Mouse (Mus musculus) neural tube, embryonic 15.5 days (tissue): ENCODE measurements around the gene Ppa2. TPM values are rescaled to one million over a fixed set of nuclear protein-coding genes. Genes with fewer than 3 reads are reported as not detected.

Experiments used
- ATAC-seq: fragments of 200-750 bp; cut with Nextera tagmentation; 2 replicates; pipeline ENCODE4 v1.8.0; 2017; ENCODE audit warnings: mild to moderate bottlenecking, moderate TSS enrichment, moderate library complexity; ENCODE audit not compliant: low FRiP score
- H3K27ac ChIP-seq: fragments of 300-500 bp; sonication (generic); replicated peaks from 2 replicates; pipeline ENCODE4 v1.5.1; 2015; ENCODE audit warnings: mild to moderate bottlenecking, inconsistent platforms
- H3K27me3 ChIP-seq: fragments of 300-500 bp; sonication (generic); replicated peaks from 2 replicates; pipeline ENCODE4 v1.6.1; 2015; ENCODE audit warnings: inconsistent platforms
- H3K36me3 ChIP-seq: fragments of 300-500 bp; sonication (generic); 2 replicates; pipeline ENCODE4 v1.6.1; 2015; ENCODE audit warnings: inconsistent platforms
- H3K4me1 ChIP-seq: fragments of 300-500 bp; sonication (generic); 2 replicates; pipeline ENCODE4 v1.6.1; 2015; ENCODE audit warnings: inconsistent platforms
- H3K4me2 ChIP-seq: fragments of 300-500 bp; sonication (generic); 2 replicates; pipeline ENCODE4 v1.6.1; 2015; ENCODE audit warnings: inconsistent platforms, mild to moderate bottlenecking, moderate library complexity
- H3K4me3 ChIP-seq: fragments of 300-500 bp; sonication (generic); replicated peaks from 2 replicates; pipeline ENCODE4 v1.5.1; 2015; ENCODE audit warnings: mild to moderate bottlenecking, inconsistent platforms
- H3K9ac ChIP-seq: fragments of 300-500 bp; sonication (generic); replicated peaks from 2 replicates; pipeline ENCODE4 v1.6.1; 2015; ENCODE audit warnings: mild to moderate bottlenecking, inconsistent platforms
- H3K9me3 ChIP-seq: fragments of 300-500 bp; sonication (generic); replicated peaks from 2 replicates; pipeline ENCODE4 v1.6.1; 2016; ENCODE audit warnings: inconsistent platforms
- WGBS: fragments of 180-500 bp; shearing (Covaris S2); methylation state at CpG from one replicate; pipeline ENCODE4 v1.1.7; 2015; ENCODE audit warnings: mixed read lengths; 5-methylcytosine and 5-hydroxymethylcytosine counted together
- polyA plus RNA-seq: library from polyadenylated mRNA; unstranded; fragments of >200 nt; fragmentation: Nextera tagmentation; extraction: Ambion mirVana; gene quantifications from 2 replicates; pipeline ENCODE4 v1.2.1, GENCODE M21; 2015

The Ppa2 gene
- polyA plus RNA-seq, 1 experiment from 2014 or later = 79.4 TPM

GRCm38 (mm10) chr3:133361406-133361805, 51.5 kb downstream of the Ppa2 start:
- no peaks in the 10 kb centered on the region for H3K27me3 ChIP-seq
- no peak overlapping the region for H3K27ac ChIP-seq
- no peaks in the 10 kb centered on the region for H3K4me1 ChIP-seq
- H3K9me3 ChIP-seq = no peaks in the 10 kb centered on the region
- ATAC-seq = no peak
- WGBS = 92% methylated on average over 1 of the region's 1 CpGs
- no peaks in the 10 kb centered on the region for H3K36me3 ChIP-seq
- no peak overlapping the region for H3K4me2 ChIP-seq
- H3K4me3 ChIP-seq = no peak overlapping the region
- no peak overlapping the region for H3K9ac ChIP-seq

GRCm38 (mm10) chr3:133364138-133364537, 54.2 kb downstream of the Ppa2 start:
- no peak overlapping the region for H3K27ac ChIP-seq
- no peaks in the 10 kb centered on the region for H3K36me3 ChIP-seq
- 84% methylated on average over 3 of the region's 3 CpGs for WGBS
- H3K9ac ChIP-seq = no peak overlapping the region
- no peaks in the 10 kb centered on the region for H3K4me1 ChIP-seq
- no peak for ATAC-seq
- no peaks in the 10 kb centered on the region for H3K9me3 ChIP-seq
- H3K27me3 ChIP-seq = no peaks in the 10 kb centered on the region
- H3K4me2 ChIP-seq = no peak overlapping the region
- no peak overlapping the region for H3K4me3 ChIP-seq

DNA sequence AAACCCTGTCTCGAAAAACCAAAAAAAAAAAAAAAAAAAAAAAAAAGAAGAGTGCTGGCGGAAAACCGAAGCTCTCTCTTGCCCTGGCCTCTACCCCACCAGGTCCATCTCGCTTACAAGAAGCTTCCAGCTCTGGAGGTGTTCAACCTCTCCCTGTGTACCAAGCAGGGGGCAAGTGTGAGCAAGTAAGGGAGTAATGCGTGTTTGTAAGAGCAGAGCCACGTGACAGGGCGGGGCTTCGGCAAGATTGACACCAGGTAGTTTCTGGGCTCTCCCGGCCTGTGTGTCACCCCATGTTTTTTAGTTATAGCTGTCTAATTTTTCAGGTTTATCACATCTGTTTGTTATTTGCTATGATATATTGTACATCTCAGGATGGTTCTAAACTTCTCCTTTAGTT, 56.2 kb downstream of the Ppa2 start:
- Histone ChIP-seq H3K4me2 (no peak overlapping the region), H3K27ac (no peak overlapping the region), H3K36me3 (no peaks in the 10 kb centered on the region), H3K27me3 (no peaks in the 10 kb centered on the region), H3K4me3 (no peak overlapping the region), H3K4me1 (no peaks in the 10 kb centered on the region), H3K9ac (no peak overlapping the region), H3K9me3 (no peaks in the 10 kb centered on the region)
- no peak for ATAC-seq
- 92% methylated on average over 9 of the region's 9 CpGs for WGBS

DNA sequence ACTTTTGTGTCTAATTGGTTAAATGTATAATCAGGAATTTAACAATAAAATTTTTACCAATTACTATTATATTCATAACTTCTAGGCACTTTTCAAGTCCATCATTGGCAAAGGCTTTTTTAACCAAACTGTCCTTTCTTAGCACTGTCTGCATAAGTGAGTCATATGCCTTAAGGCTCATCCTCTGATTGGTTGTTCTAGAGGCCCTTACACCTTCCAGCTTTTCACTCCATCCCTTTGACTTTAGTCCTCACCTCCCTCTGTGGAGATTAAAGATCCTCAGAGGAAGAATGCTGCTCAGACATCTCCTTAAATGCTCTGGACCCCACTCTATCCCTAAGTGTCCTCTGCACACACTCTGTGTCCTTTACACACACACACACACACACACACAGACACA, 68.3 kb downstream of the Ppa2 start:
- 0 out of 2 replicates have a peak, but pooled peaks cover 9% of the 10 kb centered on the region for H3K9me3 ChIP-seq
- ATAC-seq = no peak

GRCm38 (mm10) chr3:133379997-133380396, 70.1 kb downstream of the Ppa2 start:
- H3K9me3 ChIP-seq = 0 out of 2 replicates have a peak, but pooled peaks cover 9% of the 10 kb centered on the region
- H3K36me3 ChIP-seq = peaks cover 16% of the 10 kb centered on the region
- ATAC-seq = no peak
- H3K4me2 ChIP-seq = no peak overlapping the region
- no peak overlapping the region for H3K4me3 ChIP-seq
- no peaks in the 10 kb centered on the region for H3K27me3 ChIP-seq
- no peak overlapping the region for H3K27ac ChIP-seq
- no peaks in the 10 kb centered on the region for H3K4me1 ChIP-seq
- H3K9ac ChIP-seq = no peak overlapping the region
- WGBS = 97% methylated on average over 1 of the region's 1 CpGs

More for the DNA sequence above, 68.3 kb downstream of the Ppa2 start:
- Histone ChIP-seq H3K27me3 (no peaks in the 10 kb centered on the region), H3K9ac (no peak overlapping the region), H3K4me3 (no peak overlapping the region), H3K36me3 (peaks cover 16% of the 10 kb centered on the region), H3K4me1 (no peaks in the 10 kb centered on the region), H3K27ac (no peak overlapping the region), H3K4me2 (no peak overlapping the region)

DNA sequence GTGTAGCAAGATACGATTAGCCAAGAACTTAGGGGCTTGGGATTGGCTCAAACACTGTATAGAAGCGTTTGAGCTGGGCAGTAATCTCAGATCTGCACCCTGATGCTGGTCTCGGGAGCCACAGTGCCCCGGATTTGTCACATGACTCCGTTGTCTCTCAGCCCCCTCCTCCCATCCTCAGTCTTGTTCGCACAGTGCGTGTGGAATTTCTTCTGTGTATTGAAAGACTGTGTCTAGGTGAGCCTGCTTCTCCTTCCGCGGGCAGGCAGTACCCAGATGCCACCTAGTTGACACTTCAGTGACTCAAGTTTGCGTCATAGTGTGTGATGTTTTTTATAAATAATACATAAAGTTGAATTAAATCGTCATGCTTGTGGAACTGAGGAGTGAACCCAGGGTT, 71.6 kb downstream of the Ppa2 start:
- no peak overlapping the region for H3K9ac ChIP-seq
- 0 out of 2 replicates have a peak, but pooled peaks cover 9% of the 10 kb centered on the region for H3K9me3 ChIP-seq
- H3K4me1 ChIP-seq = no peaks in the 10 kb centered on the region
- H3K4me3 ChIP-seq = no peak overlapping the region
- WGBS = 85% methylated on average over 11 of the region's 11 CpGs
- no peak for ATAC-seq
- H3K4me2 ChIP-seq = no peak overlapping the region
- no peak overlapping the region for H3K27ac ChIP-seq
- peaks cover 12% of the 10 kb centered on the region for H3K36me3 ChIP-seq
- no peaks in the 10 kb centered on the region for H3K27me3 ChIP-seq

DNA sequence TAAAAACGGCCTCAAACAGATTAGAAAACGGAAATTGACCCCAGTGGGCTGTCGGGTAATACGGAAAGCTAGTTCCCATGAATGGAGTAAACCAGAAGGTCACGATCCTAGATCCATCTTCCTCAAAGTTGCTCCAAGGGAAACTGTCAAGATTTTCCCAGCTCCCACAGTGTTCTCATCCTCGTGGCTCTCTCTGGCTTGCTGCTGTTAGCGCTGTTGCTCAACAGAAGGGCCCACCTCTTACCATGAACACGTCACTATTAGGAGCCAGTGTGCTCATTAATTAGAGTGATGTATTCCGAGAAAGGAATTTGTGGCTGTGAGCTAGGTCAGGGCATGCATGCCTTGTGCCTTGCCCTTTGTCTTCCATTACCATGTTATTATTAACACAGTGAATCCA, 72.2 kb downstream of the Ppa2 start:
- Histone ChIP-seq H3K4me3 (no peak overlapping the region), H3K27ac (no peak overlapping the region), H3K27me3 (no peaks in the 10 kb centered on the region), H3K36me3 (peaks cover 10% of the 10 kb centered on the region), H3K4me2 (no peak overlapping the region), H3K9ac (no peak overlapping the region), H3K9me3 (0 out of 2 replicates have a peak, but pooled peaks cover 9% of the 10 kb centered on the region), H3K4me1 (no peaks in the 10 kb centered on the region)
- 55% methylated on average over 9 of the region's 9 CpGs for WGBS
- no peak for ATAC-seq

DNA sequence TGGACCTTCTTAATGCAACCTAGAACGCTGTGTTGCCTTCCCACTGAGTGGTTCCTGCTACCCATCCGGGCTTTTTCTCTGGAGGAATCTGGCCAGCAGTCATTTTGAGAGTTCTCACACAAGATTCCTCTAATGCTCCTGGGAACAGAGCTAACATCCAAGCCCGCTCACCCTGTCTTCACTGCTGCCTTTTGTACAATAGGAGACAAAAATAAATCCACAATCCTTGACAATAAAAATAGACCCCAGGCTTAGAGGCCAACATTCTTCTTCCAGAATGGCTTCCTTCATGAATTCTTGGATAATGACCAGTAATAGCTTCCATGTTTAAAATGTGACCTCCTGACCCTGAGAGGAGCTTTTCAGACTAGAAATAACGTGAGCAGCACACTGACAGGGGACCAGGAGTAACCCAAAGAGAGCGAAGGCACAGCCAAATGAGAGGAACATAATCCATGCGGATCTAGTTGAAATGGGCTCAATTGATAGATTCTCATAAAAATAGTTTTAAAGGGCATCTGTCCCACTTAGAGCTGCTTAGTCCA, 74.3 kb downstream of the Ppa2 start:
- 70% methylated on average over 6 of the region's 6 CpGs for WGBS
- no peak overlapping the region for H3K4me3 ChIP-seq
- no peak overlapping the region for H3K9ac ChIP-seq
- H3K36me3 ChIP-seq = no peaks in the 10 kb centered on the region
- H3K27ac ChIP-seq = no peak overlapping the region
- H3K4me1 ChIP-seq = no peaks in the 10 kb centered on the region
- no peaks in the 10 kb centered on the region for H3K9me3 ChIP-seq
- no peaks in the 10 kb centered on the region for H3K27me3 ChIP-seq
- H3K4me2 ChIP-seq = no peak overlapping the region
- no peak for ATAC-seq

DNA sequence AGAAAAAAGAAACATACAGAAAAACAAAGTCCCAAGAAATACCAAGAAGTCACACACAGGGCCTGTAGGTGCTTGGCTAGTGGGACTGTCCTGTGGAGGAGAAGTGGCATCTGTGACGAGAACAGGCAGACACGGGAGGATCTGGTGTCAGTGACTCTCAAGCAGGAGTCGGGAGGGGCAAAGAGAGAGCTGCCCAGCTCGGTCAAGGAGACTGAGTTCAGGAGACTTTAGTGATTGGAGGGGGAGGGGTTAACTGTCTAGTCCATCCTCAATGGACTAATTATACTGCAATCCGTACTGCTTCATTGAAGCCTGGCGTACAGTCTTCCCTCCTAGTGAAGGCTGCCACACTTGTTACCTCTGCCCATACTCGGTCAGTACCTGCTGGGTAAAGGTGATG, 77.4 kb downstream of the Ppa2 start:
- H3K27me3 ChIP-seq = no peaks in the 10 kb centered on the region
- WGBS = 65% methylated on average over 7 of the region's 7 CpGs
- H3K4me2 ChIP-seq = no peak overlapping the region
- H3K36me3 ChIP-seq = no peaks in the 10 kb centered on the region
- H3K9ac ChIP-seq = no peak overlapping the region
- no peaks in the 10 kb centered on the region for H3K4me1 ChIP-seq
- H3K27ac ChIP-seq = no peak overlapping the region
- ATAC-seq = no peak
- H3K9me3 ChIP-seq = no peaks in the 10 kb centered on the region
- H3K4me3 ChIP-seq = no peak overlapping the region

DNA sequence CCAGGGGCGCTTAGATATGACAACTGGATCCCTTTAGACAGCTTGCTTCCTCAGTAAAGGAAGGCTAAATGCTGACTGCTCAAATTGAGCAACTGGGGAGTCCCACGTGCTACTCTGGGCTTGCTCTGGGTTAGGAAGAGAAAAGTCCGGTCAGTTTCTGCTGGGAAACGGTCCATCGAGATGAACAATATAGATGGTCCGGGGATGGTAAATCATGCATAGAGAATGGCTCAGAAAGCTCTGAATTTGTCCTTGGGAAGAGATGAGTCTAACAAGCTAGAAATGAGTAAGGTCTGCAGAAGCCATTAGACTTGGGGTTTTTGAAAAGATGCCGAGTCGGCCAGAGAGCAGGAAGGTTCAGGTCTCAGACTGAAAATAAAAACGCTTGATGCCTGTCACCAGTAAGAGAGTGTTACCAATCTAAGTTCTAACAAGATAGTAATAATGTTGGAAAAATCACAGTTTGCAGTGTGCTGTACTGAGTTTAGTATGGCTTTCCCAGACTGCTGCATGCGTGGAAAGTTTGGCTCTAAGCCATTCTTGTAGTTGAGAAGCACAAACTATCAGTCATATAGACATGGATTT, 80.0 kb downstream of the Ppa2 start:
- no peaks in the 10 kb centered on the region for H3K4me1 ChIP-seq
- WGBS = 92% methylated on average over 10 of the region's 10 CpGs

DNA sequence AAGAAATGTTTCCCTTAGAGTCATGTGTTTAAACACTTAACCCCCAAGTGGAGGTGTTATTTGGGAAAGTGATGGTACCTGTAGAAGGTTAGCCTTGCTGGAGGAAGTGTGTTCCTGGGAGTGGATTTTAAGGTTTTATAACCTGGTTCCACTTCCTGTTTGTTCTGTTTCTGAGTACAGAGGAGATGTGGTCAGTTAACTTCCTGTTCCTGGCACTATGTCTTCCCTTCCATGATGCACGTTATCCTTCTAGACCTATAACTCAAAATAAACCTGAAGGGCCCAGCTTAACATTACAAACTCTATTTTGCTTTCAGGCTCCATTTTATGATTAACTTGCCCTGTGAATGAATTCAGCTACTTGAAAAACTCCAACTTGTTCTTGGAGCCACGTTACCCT, 84.6 kb downstream of the Ppa2 start:
- Histone ChIP-seq H3K27ac (no peak overlapping the region), H3K9ac (no peak overlapping the region), H3K9me3 (no peaks in the 10 kb centered on the region), H3K4me2 (no peak overlapping the region), H3K36me3 (no peaks in the 10 kb centered on the region), H3K27me3 (no peaks in the 10 kb centered on the region), H3K4me3 (no peak overlapping the region), H3K4me1 (no peaks in the 10 kb centered on the region)
- WGBS = 78% methylated on average over 2 of the region's 2 CpGs
- ATAC-seq = no peak

More for the DNA sequence above, 80.0 kb downstream of the Ppa2 start:
- no peak for ATAC-seq
- Histone ChIP-seq H3K4me2 (no peak overlapping the region), H3K36me3 (no peaks in the 10 kb centered on the region), H3K9me3 (no peaks in the 10 kb centered on the region), H3K4me3 (no peak overlapping the region), H3K9ac (no peak overlapping the region), H3K27ac (no peak overlapping the region), H3K27me3 (no peaks in the 10 kb centered on the region)

DNA sequence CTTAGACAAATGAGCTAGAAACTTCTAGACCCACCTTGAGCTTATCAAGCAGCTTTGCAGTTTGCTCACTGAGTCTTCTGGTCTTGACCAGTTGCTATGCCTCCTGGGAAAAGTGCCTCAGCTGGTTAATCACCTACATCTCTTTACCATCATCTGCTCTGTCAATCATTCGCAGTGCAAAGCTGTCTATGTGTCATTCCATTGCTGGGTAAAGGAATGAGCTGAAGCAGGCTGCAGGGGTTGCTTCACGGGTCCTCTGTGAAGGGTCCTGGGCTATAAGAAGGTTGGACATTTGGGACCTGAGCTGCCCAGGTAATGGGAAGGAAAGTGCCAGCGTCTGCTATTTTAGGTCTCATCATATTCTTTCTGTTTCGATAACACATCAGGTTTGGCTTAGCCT, 93.9 kb downstream of the Ppa2 start:
- ATAC-seq = no peak
- WGBS = 87% methylated on average over 4 of the region's 4 CpGs
- H3K9me3 ChIP-seq = no peaks in the 10 kb centered on the region
- no peak overlapping the region for H3K9ac ChIP-seq
- no peaks in the 10 kb centered on the region for H3K4me1 ChIP-seq
- H3K4me2 ChIP-seq = no peak overlapping the region
- no peaks in the 10 kb centered on the region for H3K36me3 ChIP-seq
- H3K27me3 ChIP-seq = no peaks in the 10 kb centered on the region
- H3K4me3 ChIP-seq = no peak overlapping the region
- no peak overlapping the region for H3K27ac ChIP-seq
